Mouse (Mus musculus) hindbrain, postnatal 0 days (tissue): Measurements from ENCODE around the gene Kif26b. TPM values are rescaled to one million over a fixed set of nuclear protein-coding genes. Genes with fewer than 3 reads are reported as not detected.

Experiments used
- ATAC-seq: fragments of 200-750 bp; cut with Nextera tagmentation; 2 replicates; pipeline ENCODE4 v1.8.0; 2017; ENCODE audit warnings: mild to moderate bottlenecking, moderate TSS enrichment, moderate library complexity
- DNase-seq: peaks from one replicate; pipeline ENCODE4 v3.0.0-alpha.2; 2015; ENCODE audit warnings: low spot score
- H3K27ac ChIP-seq: fragments of 300-500 bp; sonication (generic); 2 replicates; pipeline ENCODE4 v1.5.1; 2014; ENCODE audit warnings: mild to moderate bottlenecking
- H3K27me3 ChIP-seq: fragments of 300-500 bp; sonication (generic); 2 replicates; pipeline ENCODE4 v1.6.1; 2014; ENCODE audit warnings: low read length, mixed read lengths; ENCODE audit not compliant: insufficient read depth
- H3K36me3 ChIP-seq: fragments of 300-500 bp; sonication (generic); 2 replicates; pipeline ENCODE4 v1.6.1; 2014; ENCODE audit warnings: low read length, mixed read lengths; ENCODE audit not compliant: insufficient read depth
- H3K4me1 ChIP-seq: fragments of 300-500 bp; sonication (generic); 2 replicates; pipeline ENCODE4 v1.6.1; 2014; ENCODE audit warnings: antibody characterized with exemption, low read length, mixed read lengths; ENCODE audit not compliant: insufficient read depth
- H3K4me2 ChIP-seq: fragments of 300-500 bp; sonication (generic); 2 replicates; pipeline ENCODE4 v1.6.1; 2014; ENCODE audit warnings: low read depth, mild to moderate bottlenecking, low read length, moderate library complexity, mixed read lengths
- H3K4me3 ChIP-seq: fragments of 300-500 bp; sonication (generic); 2 replicates; pipeline ENCODE4 v1.5.1; 2014; ENCODE audit warnings: low read length
- H3K9ac ChIP-seq: fragments of 300-500 bp; sonication (generic); replicated peaks from 2 replicates; pipeline ENCODE4 v1.6.1; 2014; ENCODE audit warnings: mild to moderate bottlenecking, low read length, moderate library complexity, mixed read lengths
- H3K9me3 ChIP-seq: fragments of 300-500 bp; sonication (generic); 2 replicates; pipeline ENCODE4 v1.6.1; 2016; ENCODE audit warnings: low read length, mixed read lengths
- CTCF ChIP-seq: IDR thresholded peaks from 2 replicates; pipeline ENCODE4 v1.5.1; 2016; ENCODE audit warnings: antibody characterized with exemption, control low read depth, low read depth
- WGBS: fragments of 180-500 bp; shearing (Covaris S2); extraction: QIAGEN DNeasy Blood & Tissue Kit; methylation state at CpG from one replicate; pipeline ENCODE4 v1.1.7; 2014; 5-methylcytosine and 5-hydroxymethylcytosine counted together
- polyA plus RNA-seq: library from polyadenylated mRNA; unstranded; fragments of >200 nt; fragmentation: Nextera tagmentation; extraction: Ambion mirVana; gene quantifications from 2 replicates; pipeline ENCODE4 v1.2.1, GENCODE M21; 2015
- total RNA-seq: library from RNA; depleted of rRNA; stranded (reverse); fragments of >200 nt; gene quantifications from 2 replicates; pipeline ENCODE4 v1.2.3, GENCODE M21; 2014

Kif26b gene
- total and polyA plus RNA-seq, 2 experiments from 2014 or later = 5.8 to 59.7 TPM

DNA sequence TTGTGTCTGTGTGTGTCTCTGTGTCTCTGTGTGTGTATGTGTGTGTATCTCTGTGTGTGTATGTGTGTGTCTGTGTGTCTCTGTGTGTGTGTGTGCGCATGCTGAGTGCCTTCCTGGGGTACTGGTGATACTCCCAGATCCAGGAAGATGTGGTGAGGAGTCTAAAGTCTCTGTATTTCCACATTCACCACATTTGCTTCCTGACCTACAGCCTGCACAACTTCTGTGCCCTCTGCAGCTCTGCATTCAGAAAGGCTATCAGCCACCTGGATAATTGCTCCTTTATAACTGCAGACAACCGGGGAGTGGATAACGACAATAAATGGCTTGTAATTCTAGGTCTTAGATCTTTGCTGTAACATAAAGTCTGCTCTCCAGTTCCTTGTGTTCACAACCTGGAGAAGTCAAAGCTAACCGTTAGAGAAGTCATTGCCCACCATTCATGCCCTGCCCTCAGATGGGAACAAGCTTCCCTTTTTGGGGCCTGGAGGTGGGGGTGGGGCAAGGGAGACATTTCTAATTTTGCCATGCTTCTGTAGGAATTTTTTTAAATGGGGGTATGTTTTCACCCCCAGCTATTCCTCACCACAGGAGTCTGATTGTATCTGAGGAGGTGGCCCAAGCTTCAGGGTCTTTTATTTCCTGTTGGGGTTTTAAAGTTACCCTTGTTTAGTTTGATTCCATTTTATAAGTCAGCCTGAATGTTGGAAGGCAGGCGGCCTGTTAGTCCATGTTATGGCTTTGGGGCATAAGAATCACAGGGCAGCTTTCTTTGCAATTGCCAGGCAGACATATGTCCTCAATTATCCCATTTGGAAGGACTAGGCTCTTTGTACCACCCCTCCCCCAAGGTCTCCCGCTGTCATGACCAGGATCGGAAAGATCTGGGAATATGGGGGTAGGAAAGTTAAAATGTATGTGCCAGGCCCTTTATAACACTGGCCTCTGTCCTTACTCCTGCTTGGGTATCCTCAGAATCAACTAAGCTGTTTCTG lies 39.9 kb downstream of the Kif26b start:
- 65% methylated on average over 7 of the region's 7 CpGs for WGBS
- no peaks in the 10 kb centered on the region for H3K9me3 ChIP-seq
- 0 out of 2 replicates have a peak, but pooled peaks cover 3% of the 10 kb centered on the region for H3K4me1 ChIP-seq
- ATAC-seq (no peak), DNase-seq (no peak)
- no peak overlapping the region for H3K9ac ChIP-seq
- no peak overlapping the region for H3K27ac ChIP-seq
- H3K36me3 ChIP-seq = no peaks in the 10 kb centered on the region
- H3K4me2 ChIP-seq = no peak overlapping the region
- no peaks in the 10 kb centered on the region for H3K27me3 ChIP-seq
- H3K4me3 ChIP-seq = no peak overlapping the region
- no peak for TF ChIP-seq CTCF

- H3K4me2 ChIP-seq = no peak overlapping the region
- H3K4me3 ChIP-seq = no peak overlapping the region
- H3K4me1 ChIP-seq = 0 out of 2 replicates have a peak, but pooled peaks cover 3% of the 10 kb centered on the region
- TF ChIP-seq CTCF = no peak
- ATAC-seq = no peak
- no peaks in the 10 kb centered on the region for H3K9me3 ChIP-seq
- no peaks in the 10 kb centered on the region for H3K27me3 ChIP-seq
- H3K27ac ChIP-seq = no peak overlapping the region
- WGBS = 55% methylated on average over 4 of the region's 4 CpGs
- no peak for DNase-seq
- H3K9ac ChIP-seq = no peak overlapping the region
- no peaks in the 10 kb centered on the region for H3K36me3 ChIP-seq
Measured at GRCm38 (mm10) chr1:178571009-178571408, 42.1 kb downstream of the Kif26b start.

GRCm38 (mm10) chr1:178571885-178572444 lies 43.0 kb downstream of the Kif26b start:
- H3K4me3 ChIP-seq = no peak overlapping the region
- H3K9me3 ChIP-seq = no peaks in the 10 kb centered on the region
- H3K36me3 ChIP-seq = no peaks in the 10 kb centered on the region
- H3K4me1 ChIP-seq = 0 out of 2 replicates have a peak, but pooled peaks cover 3% of the 10 kb centered on the region
- H3K9ac ChIP-seq = no peak overlapping the region
- H3K27me3 ChIP-seq = no peaks in the 10 kb centered on the region
- no peak overlapping the region for H3K4me2 ChIP-seq
- WGBS = 27% methylated on average over 13 of the region's 13 CpGs
- DNase-seq = no peak
- H3K27ac ChIP-seq = no peak overlapping the region
- no peak for ATAC-seq
- TF ChIP-seq CTCF = no peak

DNA sequence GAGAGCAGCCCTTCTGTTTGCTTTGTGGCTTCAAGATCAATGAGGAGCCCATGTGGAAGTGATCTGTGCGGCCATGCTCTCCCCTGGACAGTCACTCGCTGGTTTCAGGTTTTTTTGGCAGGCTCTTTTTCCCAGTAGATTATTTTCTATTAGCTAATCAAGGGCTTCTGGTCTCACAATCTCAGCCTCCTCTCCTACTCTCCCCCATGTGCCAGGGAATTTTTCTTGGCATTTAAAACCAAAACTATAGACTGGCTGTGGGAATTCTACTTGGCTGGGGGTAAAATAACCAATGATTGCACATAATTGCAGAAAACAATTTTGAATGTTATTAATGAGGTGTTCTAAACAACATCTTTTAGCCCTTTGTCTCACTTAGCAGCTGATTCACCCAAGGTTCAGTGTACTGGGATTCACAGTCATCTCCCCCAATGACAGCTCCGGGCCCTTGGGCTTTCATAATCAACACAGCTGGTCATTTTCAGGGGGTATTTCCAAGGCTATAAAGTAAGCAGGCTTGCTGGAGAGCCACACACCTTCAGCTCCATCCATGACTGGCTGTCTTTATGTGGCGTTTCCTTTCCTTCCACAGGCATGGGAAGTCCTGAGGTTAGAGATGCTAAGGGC lies 44.6 kb downstream of the Kif26b start:
- no peaks in the 10 kb centered on the region for H3K9me3 ChIP-seq
- WGBS = 64% methylated on average over 4 of the region's 4 CpGs
- no peaks in the 10 kb centered on the region for H3K36me3 ChIP-seq

DNA sequence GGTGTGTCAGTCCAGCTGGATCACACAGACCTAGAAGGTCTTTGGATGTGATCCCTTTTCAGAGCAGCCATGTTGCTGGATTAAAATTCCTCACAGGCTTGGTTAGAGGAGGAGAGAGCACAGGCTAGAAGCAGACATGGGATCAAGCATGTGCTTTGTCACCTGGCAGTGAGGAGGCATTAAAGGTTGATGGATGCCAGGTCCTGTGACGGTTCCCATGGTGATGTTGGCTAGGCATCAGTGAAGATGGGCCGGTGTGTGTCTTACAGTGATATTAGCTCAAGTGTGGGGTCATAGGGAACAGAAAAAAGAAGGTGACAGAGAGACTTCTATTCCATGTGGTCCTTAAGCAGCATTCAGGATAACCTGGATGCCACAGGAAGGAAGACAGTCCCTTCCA lies 46.8 kb downstream of the Kif26b start:
- H3K27me3 ChIP-seq = no peaks in the 10 kb centered on the region
- 86% methylated on average over 2 of the region's 2 CpGs for WGBS

More for the DNA sequence above, 44.6 kb downstream of the Kif26b start:
- DNase-seq = no peak
- Histone ChIP-seq H3K27ac (no peak overlapping the region), H3K4me1 (0 out of 2 replicates have a peak, but pooled peaks cover 3% of the 10 kb centered on the region), H3K4me3 (no peak overlapping the region), H3K4me2 (no peak overlapping the region), H3K27me3 (no peaks in the 10 kb centered on the region), H3K9ac (no peak overlapping the region)
- TF ChIP-seq CTCF = no peak
- no peak for ATAC-seq

GRCm38 (mm10) chr1:178576926-178577325 lies 48.0 kb downstream of the Kif26b start:
- Histone ChIP-seq H3K27me3 (no peaks in the 10 kb centered on the region), H3K4me1 (no peaks in the 10 kb centered on the region), H3K4me3 (no peak overlapping the region), H3K9me3 (no peaks in the 10 kb centered on the region), H3K9ac (no peak overlapping the region), H3K27ac (no peak overlapping the region), H3K4me2 (no peak overlapping the region), H3K36me3 (no peaks in the 10 kb centered on the region)
- TF ChIP-seq CTCF = no peak
- DNase-seq (no peak), ATAC-seq (no peak)
- WGBS = 68% methylated on average over 3 of the region's 3 CpGs

More for the DNA sequence above, 46.8 kb downstream of the Kif26b start:
- no peak for TF ChIP-seq CTCF
- Histone ChIP-seq H3K36me3 (no peaks in the 10 kb centered on the region), H3K27ac (no peak overlapping the region), H3K4me3 (no peak overlapping the region), H3K9me3 (no peaks in the 10 kb centered on the region), H3K9ac (no peak overlapping the region), H3K4me2 (no peak overlapping the region), H3K4me1 (0 out of 2 replicates have a peak, but pooled peaks cover 3% of the 10 kb centered on the region)
- no peak for DNase-seq
- no peak for ATAC-seq
